Comparison of ENCODE assay signal across 18 mouse cellular contexts in the genomic region with DNA sequence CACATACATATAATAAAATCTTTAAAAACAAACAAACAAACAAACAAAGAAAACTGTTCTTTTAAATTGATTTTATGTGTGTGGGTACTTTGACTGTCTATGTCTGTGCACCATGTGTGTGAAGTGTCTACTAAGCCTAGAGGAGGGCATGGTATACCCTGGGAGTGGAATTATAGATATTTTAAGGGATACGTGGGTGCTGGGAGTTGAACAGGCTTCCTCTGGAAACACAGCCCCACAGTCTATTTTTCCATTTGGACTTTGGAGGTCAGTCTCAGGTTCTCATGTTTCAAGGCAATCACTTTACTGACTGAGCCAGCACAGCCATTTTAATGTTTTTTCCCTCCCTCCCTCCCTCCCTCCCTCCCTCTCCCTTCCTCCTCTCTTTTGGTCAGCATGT.
DNase-seq lines count a peak whose midpoint lies in the region; ATAC-seq lines count a peak whose summit lies in the region.
"Had no signal": no experiment of that assay in that cellular context is flagged by ENCODE, and none has a peak within 500 bp of the region (broad histone marks: within the 10 kb centered on the region; RNA-seq: fewer than 3 reads in every experiment).

No protein-coding gene starts in this region.

- H3K27ac ChIP-seq in neural tube, embryonic 14.5 days (ENCODE audit: low read depth, low read length): no peak overlapping the region
- no peak overlapping the region for H3K27ac ChIP-seq in neural tube, embryonic 15.5 days (replicated peaks)
- peak overlapping the region; percentile 30; the same call in 1 of the 2 replicates for H3K27ac ChIP-seq in limb, embryonic 10.5 days
- H3K27ac ChIP-seq in limb, embryonic 12.5 days: no peak overlapping the region
- H3K27ac ChIP-seq: embryonic facial prominence, embryonic 10.5 days; embryonic facial prominence, embryonic 12.5 days; forebrain, embryonic 13.5 days; forebrain, embryonic 15.5 days had no signal

- no peaks in the 10 kb centered on the region for H3K27me3 ChIP-seq in neural tube, embryonic 14.5 days (ENCODE audit: control insufficient read depth, insufficient read depth, low read length)
- H3K27me3 ChIP-seq in neural tube, embryonic 15.5 days (replicated peaks): no peaks in the 10 kb centered on the region
- no peaks in the 10 kb centered on the region for H3K27me3 ChIP-seq in limb, embryonic 10.5 days (ENCODE audit: low read depth, poor library complexity, severe bottlenecking)
- H3K27me3 ChIP-seq in limb, embryonic 12.5 days: no peaks in the 10 kb centered on the region
- H3K27me3 ChIP-seq: embryonic facial prominence, embryonic 12.5 days; forebrain, embryonic 13.5 days; forebrain, embryonic 15.5 days had no signal

- H3K4me3 ChIP-seq in neural tube, embryonic 14.5 days (ENCODE audit: low read depth, low read length): no peak overlapping the region
- H3K4me3 ChIP-seq in neural tube, embryonic 15.5 days (replicated peaks): no peak overlapping the region
- no peak overlapping the region for H3K4me3 ChIP-seq in limb, embryonic 10.5 days
- H3K4me3 ChIP-seq in limb, embryonic 12.5 days (replicated peaks): no peak overlapping the region
- H3K4me3 ChIP-seq: embryonic facial prominence, embryonic 10.5 days; embryonic facial prominence, embryonic 12.5 days; forebrain, embryonic 13.5 days; forebrain, embryonic 15.5 days had no signal

- WGBS in neural tube, embryonic 14.5 days: 75% methylated on average over 1 of the region's 1 CpGs
- WGBS in neural tube, embryonic 15.5 days: 55% methylated on average over 1 of the region's 1 CpGs
- WGBS in limb, embryonic 10.5 days: 42% methylated on average over 1 of the region's 1 CpGs
- WGBS in limb, embryonic 12.5 days: 13% methylated on average over 1 of the region's 1 CpGs

- ATAC-seq in neural tube, embryonic 14.5 days (ENCODE audit: low read depth): peak; percentile 44; the same call in 1 of the 2 replicates
- ATAC-seq in neural tube, embryonic 15.5 days (ENCODE audit: low FRiP score): no peak
- ATAC-seq in limb, embryonic 12.5 days (ENCODE audit: insufficient number of reproducible peaks, insufficient read depth, low FRiP score, low TSS enrichment, low read depth): peak; percentile 65; the same call in 1 of the 2 replicates
- ATAC-seq: forebrain, embryonic 13.5 days; forebrain, embryonic 15.5 days had no signal

- DNase-seq in limb, embryonic 10.5 days (ENCODE audit: low spot score): no peak
- no peak for DNase-seq in spleen, postnatal 14 days (ENCODE audit: low spot score in 2 of 2)
- DNase-seq in adrenal gland, postnatal 10 days: no peak
- DNase-seq: adrenal gland, adult 2 months; adrenal gland, postnatal 14 days; adrenal gland, postnatal 36 days; cerebellum, adult 11-12 months; cerebellum, adult 2 months; cerebellum, adult 9-10 months; cerebellum, postnatal 10 days; cerebellum, postnatal 25 days had no signal

- H3K4me2 ChIP-seq in neural tube, embryonic 14.5 days (ENCODE audit: low read depth, low read length): no peak overlapping the region
- H3K4me2 ChIP-seq in neural tube, embryonic 15.5 days: no peak overlapping the region
- H3K4me2 ChIP-seq in limb, embryonic 12.5 days: no peak overlapping the region
- H3K4me2 ChIP-seq: embryonic facial prominence, embryonic 12.5 days; forebrain, embryonic 13.5 days; forebrain, embryonic 15.5 days had no signal

- no peak overlapping the region for H3K9ac ChIP-seq in neural tube, embryonic 14.5 days (replicated peaks; ENCODE audit: low read depth, low read length)
- H3K9ac ChIP-seq in neural tube, embryonic 15.5 days (replicated peaks): no peak overlapping the region
- no peak overlapping the region for H3K9ac ChIP-seq in limb, embryonic 12.5 days (replicated peaks)
- H3K9ac ChIP-seq: embryonic facial prominence, embryonic 12.5 days; forebrain, embryonic 13.5 days; forebrain, embryonic 15.5 days had no signal

- no peaks in the 10 kb centered on the region for H3K36me3 ChIP-seq in neural tube, embryonic 14.5 days (ENCODE audit: control insufficient read depth, insufficient read depth, low read length)
- no peaks in the 10 kb centered on the region for H3K36me3 ChIP-seq in neural tube, embryonic 15.5 days
- no peaks in the 10 kb centered on the region for H3K36me3 ChIP-seq in limb, embryonic 10.5 days
- H3K36me3 ChIP-seq in limb, embryonic 12.5 days: no peaks in the 10 kb centered on the region
- H3K36me3 ChIP-seq: embryonic facial prominence, embryonic 10.5 days; embryonic facial prominence, embryonic 12.5 days; forebrain, embryonic 15.5 days had no signal

- H3K9me3 ChIP-seq in neural tube, embryonic 14.5 days (ENCODE audit: control insufficient read depth, low read length): no peaks in the 10 kb centered on the region
- no peaks in the 10 kb centered on the region for H3K9me3 ChIP-seq in neural tube, embryonic 15.5 days (replicated peaks)
- no peaks in the 10 kb centered on the region for H3K9me3 ChIP-seq in limb, embryonic 10.5 days (replicated peaks)
- H3K9me3 ChIP-seq in limb, embryonic 12.5 days: no peaks in the 10 kb centered on the region
- H3K9me3 ChIP-seq: embryonic facial prominence, embryonic 10.5 days; embryonic facial prominence, embryonic 12.5 days; forebrain, embryonic 13.5 days; forebrain, embryonic 15.5 days had no signal

- H3K4me1 ChIP-seq in neural tube, embryonic 14.5 days (ENCODE audit: control insufficient read depth, insufficient read depth, low read length): no peaks in the 10 kb centered on the region; the same call in 1 of the 2 replicates
- H3K4me1 ChIP-seq in neural tube, embryonic 15.5 days: no peaks in the 10 kb centered on the region
- peaks cover 9% of the 10 kb centered on the region for H3K4me1 ChIP-seq in limb, embryonic 10.5 days
- H3K4me1 ChIP-seq in limb, embryonic 12.5 days (replicated peaks): peaks cover 7% of the 10 kb centered on the region; the same call in 1 of the 2 replicates
- H3K4me1 ChIP-seq: embryonic facial prominence, embryonic 10.5 days; embryonic facial prominence, embryonic 12.5 days; forebrain, embryonic 13.5 days had no signal
